Mouse (Mus musculus): ENCODE data around the gene Hps1. TPM values are rescaled to one million over a fixed set of nuclear protein-coding genes. Genes with fewer than 3 reads are reported as not detected.
A peak's percentile ranks its signal among the peaks of the same experiment; 100 is the strongest.

Hps1 gene
- total RNA-seq, 2 experiments from 2014 or later: 27.4 to 28.0 TPM

GRCm38 (mm10) chr19:42756671-42757070, 23.1 kb downstream of the Hps1 start:
- no peak for DNase-seq (ENCODE audit: low spot score in 2 of 2)

DNA sequence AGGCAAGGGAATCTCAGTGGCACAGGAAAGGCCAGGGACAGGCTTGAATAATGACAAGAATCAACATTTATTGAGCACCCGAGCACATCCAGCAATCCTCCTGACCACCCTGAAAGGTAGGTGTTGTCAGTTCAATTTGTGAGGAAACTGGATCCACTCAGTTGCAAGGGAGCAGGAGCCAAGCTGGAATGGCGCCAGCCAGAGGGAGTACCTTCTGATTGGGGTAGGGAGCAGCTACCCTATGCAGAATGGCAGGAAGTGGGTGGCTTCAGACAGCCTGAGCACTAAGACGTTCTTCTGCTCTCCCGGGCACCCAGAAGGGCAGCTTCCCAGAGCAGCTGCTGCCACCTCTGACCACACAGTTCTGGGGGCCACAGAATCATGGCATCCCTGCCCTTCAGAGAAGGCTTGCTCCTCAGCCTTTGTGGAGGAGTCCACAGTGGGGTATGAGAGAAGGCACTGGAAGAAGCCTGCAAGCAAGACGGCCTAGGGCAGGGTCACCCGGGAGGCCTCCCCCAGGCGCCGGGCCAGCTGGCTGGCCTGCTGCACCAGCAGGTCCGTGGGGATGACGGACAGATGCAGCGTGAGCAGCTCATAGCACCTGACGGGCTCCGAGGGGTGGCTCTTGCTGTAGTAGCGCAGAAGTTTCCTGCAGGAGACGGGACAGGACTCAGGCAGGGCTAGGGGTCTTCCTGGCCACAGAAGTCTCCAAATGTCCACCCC, 24.5 kb downstream of the Hps1 start:
- no peak for DNase-seq (ENCODE audit: low spot score in 2 of 2)

DNA sequence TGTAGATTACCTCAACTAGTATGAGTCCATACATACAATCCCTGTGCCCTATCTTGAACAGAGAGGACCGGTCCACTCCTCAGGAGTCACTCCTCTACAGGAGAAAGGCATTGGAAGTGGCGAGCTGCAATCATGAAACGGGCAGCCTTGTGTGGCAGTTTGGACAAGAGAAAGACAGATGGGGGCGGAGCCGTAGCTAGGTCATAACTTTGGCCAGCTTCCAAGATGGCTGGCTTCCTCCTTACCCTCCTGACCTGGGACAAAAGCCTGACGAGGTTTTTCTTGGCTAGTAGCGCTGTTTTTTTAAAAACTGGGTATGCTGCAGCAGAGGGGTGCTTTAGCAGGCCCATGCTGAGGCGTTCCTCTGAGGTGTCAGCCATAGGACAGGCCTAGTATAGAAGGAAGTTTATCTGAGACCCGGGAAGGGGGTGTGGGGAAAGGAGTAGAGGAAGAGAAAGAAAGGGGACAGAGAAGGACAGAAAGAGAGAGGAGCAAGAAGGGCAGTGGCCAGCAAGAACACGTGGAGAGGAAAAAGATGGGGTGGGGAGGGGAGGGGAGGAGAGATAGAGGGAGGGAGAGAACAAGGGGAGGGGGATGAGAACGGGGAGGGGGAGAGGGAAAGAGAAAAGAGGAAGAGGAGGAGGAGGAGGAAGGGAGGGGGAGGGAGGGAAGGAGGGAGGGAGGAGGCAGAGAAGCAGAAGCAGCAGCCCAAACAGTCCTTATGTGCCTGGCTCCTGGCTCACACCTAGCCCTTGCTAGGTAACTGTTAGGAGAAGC, 26.4 kb downstream of the Hps1 start:
- peak in 1 of 2 experiments; percentile 53 for DNase-seq (ENCODE audit: low spot score in 2 of 2)

DNA sequence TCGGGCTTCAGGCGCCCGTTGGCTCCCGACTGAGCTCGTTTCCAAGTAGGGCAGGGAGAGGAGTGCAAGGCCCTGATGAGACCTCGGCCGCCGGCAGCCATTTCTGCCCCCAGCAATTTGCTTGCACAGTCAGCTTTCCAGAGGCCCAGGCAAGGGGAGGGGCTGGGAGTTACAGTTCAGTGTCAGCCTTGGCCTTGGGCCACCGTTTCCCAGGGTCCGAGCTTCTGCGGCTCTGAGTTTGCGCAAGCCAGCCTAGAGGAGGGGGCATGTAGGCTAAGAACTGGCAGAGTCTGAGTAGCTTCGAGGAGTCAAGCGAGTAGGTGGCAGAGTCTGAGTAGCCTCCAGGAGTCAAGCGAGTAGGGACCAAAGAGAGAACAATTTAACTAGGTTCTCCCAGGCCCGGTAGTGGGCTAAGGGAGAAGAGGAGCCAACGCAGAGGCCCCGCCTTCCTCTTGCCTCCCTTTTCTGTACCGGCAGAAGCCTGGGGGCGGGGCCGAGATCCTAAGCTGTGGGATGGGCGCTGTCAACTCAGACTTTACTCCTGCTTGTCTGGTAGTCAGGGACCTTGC, 27.3 kb downstream of the Hps1 start, which contains the start of gene Pyroxd2:
Gene Pyroxd2, minus strand, starts transcription at position 413 of the 569 bp plus-strand sequence.
- DNase-seq (ENCODE audit: low spot score in 2 of 2): peak; percentile 52 to 72

DNA sequence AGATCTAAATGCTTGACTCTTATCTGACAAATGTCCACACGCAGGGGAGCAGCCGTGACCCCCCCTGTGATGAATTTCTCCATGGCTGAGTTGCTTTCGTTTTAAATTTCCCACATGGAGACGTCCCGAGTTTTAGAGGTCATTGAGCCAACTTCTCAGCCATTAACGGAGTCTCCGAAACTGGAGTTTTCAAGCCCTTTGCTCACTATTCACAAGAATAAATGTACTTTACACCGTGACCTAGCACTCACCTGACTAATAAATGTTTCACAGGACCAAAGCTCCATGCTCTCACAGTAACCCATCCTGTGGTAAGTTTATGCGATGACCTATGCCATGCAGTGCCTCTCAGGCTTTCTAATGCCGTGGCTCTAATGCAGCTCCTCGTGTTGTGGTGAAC, 29.6 kb downstream of the Hps1 start:
- DNase-seq (ENCODE audit: low spot score in 2 of 2): no peak

DNA sequence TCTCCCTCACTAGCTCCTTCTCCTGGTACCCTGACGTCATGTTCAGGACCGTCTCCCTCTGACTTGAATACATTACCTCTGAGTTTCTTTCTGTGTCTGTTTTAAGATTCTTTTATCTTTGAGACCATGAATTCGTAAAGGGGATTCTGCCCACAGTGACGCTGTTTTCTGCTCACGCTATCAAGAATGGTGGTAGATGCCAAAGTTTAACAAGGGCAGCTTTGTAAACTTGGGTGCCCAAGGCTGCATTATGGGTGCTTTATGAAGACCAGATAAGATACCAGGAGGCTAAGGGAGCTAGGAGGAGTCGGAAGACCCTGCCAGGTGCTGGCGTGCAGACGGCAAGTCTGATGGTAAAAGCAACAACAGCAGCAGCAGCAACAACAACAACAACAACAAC, 33.1 kb downstream of the Hps1 start:
- no peak for DNase-seq (ENCODE audit: low spot score in 2 of 2)

DNA sequence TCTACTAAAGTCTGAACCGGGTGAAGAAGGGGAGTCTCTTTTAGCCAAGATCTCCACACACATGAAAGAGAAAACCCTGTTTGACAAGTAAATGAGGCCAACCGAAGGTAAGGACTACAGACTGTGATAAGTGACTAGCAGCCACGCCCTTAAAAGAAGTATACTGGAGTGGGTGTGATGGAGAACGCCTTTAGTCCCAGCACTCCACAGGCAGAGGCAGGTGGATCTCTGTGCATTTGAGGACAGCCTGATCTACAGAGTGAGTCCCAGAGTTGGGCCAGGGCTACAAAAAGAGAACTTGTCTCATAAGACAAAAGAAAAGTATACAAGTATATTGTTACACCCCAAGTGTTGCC, 33.9 kb downstream of the Hps1 start:
- no peak for DNase-seq (ENCODE audit: low spot score in 2 of 2)

DNA sequence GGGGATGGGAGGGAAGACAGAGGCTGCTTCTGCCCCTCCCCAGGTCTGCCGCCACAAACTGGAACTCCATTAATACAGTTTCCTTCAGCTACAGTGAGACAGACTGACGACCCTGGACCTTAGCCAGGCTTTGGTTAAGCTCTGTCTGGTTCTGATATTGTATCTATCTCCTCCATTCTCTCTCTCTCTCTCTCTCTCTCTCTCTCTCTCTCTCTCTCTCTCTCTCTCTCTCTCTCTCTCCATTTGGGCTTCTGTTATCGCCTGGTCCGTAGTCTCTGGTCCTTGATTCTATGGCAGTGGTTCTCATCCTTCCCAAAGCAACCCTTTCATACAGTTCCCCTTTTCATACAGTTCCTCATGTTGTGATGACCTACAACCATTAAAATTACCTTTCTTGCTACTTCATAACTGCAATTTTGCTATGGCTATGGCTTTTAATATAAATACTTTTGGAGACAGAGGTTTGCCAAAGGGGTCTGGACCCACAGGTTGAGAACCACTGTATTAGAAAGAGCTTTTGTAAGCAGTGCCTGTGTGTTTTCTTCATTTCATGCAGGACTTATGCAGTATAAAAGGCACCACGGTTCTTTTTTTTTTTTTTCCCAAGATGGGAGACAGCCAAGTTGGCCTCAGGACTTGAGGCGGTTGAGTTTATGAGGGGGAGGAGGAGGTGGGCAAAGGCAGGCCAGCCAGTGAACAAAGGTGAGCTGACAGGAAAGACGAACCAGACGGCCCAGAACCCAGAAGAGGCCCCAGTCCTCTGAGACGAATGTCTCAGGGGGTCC, 34.5 kb downstream of the Hps1 start:
- no peak for DNase-seq (ENCODE audit: low spot score in 2 of 2)

GRCm38 (mm10) chr19:42744162-42744586, 35.6 kb downstream of the Hps1 start:
- no peak for DNase-seq (ENCODE audit: low spot score in 2 of 2)

DNA sequence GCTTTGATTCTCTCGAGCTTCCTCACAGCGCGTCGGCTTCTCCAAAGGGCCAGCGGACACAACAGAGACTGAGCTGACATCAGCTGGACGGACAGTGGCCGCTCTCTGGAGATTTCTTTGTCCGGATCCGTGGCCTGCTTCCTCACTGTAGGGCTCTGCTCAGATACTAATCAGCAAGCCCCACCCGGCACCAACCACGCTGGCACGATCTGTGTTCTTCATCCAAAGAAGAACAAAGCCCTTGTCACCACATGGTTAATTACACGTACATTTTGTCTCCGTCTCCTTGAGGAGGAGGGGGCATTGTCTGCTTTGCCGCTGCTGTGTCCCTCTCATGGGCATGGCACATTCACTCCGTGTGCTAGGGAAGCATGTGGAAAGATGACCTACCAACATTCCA, 36.5 kb downstream of the Hps1 start:
- DNase-seq (ENCODE audit: low spot score in 2 of 2): no peak

- no peak for DNase-seq (ENCODE audit: low spot score in 2 of 2)
Measured at GRCm38 (mm10) chr19:42741884-42742283, 37.9 kb downstream of the Hps1 start.

DNA sequence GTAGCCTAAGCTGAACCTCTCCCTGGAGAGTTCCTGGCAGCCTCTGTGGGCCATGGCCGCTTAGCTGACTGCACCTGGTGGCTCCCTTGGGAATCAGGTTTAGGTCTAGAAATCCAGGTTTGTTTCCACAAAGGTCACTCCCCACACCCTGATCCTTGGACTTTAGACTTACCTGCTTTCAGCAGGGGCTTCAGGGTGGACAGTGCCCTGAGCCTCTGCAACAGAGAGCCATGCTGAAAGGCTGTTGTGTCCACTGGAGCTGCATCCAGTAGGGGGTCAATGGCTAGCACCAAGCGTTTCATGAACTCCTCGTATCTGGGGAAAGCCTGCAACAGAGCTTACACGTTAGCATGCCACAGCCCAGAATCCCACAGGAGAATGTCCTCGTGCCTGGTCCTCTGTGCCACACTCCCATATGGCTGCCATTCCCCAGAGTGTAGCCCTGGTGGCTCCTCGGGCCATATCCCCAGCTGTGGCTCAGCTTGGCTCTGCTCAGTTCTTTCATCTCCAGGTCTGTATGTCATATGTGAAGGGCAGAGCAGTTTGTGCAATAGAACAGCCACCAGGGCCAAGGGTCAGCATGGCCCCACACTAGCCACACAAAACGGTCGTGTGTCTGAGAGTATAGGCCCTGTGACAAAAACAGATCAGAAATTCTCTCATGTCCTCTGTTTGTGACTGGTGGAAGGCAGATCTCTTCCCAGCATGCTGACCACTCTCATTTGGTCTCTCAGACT, 39.4 kb downstream of the Hps1 start:
- no peak for DNase-seq (ENCODE audit: low spot score in 2 of 2)

GRCm38 (mm10) chr19:42739734-42740133, 40.0 kb downstream of the Hps1 start:
- DNase-seq (ENCODE audit: low spot score in 2 of 2): no peak

GRCm38 (mm10) chr19:42737753-42738152, 42.0 kb downstream of the Hps1 start:
- DNase-seq (ENCODE audit: low spot score in 2 of 2): no peak

DNA sequence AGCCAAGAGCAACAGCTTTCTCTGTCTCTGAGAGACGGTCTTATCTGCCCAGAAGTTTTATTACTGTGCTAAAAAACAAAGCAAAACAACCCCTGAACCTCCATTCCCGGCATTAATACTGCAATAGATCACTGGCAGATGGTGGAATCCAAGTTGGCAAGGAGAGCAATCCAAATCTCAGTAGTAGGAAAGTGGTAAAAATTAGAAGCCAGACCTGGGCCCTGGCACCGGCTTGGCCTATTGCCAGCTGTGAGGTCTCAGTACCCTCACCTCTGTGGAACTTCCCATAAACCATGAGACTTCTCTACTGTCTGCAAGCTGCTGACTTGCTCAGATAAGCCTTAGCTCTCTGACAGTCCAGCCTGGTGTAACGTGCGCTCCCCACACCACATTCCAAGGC, 44.8 kb downstream of the Hps1 start:
- no peak for DNase-seq (ENCODE audit: low spot score in 2 of 2)

GRCm38 (mm10) chr19:42727424-42727823, 52.4 kb downstream of the Hps1 start:
- DNase-seq (ENCODE audit: low spot score in 2 of 2): no peak

DNA sequence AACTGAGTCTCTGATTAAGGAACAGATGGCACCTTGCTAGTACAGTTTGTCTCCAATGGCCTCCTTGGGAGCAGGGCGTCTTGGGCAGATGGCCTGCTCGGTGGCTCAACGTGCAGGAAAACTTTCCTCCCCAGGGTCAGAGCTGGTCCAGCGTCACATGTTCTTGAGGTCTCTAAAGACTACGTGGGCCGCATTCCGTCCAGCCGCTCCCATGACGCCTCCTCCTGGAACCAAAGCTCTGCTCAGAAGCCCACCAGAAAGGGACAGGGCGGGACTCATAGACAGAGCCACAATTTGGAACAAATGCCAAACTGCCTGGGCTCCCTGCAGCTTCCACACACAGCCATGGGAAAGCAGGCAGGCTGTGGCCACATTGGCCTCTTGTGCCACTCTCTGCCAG, 53.0 kb downstream of the Hps1 start:
- DNase-seq (ENCODE audit: low spot score in 2 of 2): no peak

DNA sequence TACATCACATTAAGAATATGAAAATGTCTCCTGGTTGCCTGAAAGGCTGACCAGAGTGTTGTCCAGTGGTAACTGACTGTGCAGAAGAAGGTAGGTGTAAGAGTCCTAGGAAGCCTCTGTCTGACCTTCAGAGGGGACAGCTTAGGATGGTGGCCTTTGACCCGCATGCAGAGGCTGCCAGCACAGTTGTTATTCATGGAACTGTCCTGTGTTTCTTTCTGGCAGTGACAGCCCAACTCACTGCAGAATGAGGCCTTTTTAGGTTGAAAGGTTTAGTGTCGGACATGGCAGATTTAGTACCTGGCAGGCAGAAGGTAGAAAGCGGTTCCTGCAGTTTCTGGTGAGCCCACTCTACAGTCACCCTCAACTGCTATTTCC, 53.8 kb downstream of the Hps1 start:
- no peak for DNase-seq (ENCODE audit: low spot score in 2 of 2)

DNA sequence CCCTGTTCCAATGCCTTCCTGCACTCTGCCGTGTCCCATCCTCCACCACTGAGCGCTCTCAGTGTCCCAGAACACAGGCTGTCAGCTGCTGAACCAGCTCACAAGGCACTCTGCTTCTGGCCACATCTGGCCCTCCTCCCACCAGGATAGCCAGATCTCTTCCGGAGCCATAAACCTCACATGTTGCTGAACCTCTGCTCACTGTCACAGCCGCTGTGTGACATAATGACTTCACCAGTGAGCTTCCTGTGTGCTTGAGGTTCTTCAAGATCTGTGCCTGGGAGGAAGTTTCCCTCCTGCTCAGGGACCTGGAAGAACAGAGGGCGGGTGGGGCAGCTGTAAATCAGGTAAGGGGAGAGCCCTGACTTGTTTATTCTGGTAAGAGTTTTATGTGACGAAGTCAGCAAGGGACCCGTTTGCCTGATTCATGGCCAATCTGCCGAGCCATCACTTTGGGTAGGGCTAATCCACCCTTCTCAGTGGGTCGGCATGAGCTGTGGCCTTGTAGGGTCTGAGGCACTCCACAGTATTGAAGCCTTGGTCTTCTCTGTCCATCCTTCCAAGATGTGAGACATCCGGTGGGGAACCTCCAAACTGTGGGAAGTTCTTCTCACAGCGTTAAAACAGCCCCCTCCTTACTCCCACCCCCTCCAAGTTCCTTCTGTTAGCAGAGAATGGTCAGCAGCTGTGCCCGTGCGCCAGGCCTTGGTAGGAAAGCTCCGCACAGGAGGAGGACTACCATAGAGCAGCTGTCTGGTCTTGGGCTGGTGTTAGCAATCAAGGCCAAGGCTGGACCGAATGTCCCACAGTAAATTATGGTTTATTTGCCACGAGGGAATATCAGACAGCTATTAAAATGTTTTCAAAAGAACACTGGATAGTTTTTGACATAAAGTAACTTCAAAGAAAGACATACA, 54.5 kb downstream of the Hps1 start:
- no peak for DNase-seq (ENCODE audit: low spot score in 2 of 2)

- DNase-seq (ENCODE audit: low spot score in 2 of 2): no peak
Measured at GRCm38 (mm10) chr19:42723302-42723701, 56.5 kb downstream of the Hps1 start.
